Mouse (Mus musculus): ENCODE data around the gene Rin3.
A peak's percentile ranks its signal among the peaks of the same experiment; 100 is the strongest.

Rin3 gene

GRCm38 (mm10) chr12:102370931-102371500 lies 88.2 kb downstream of the Rin3 start:
- no peak for DNase-seq (ENCODE audit: low spot score in 2 of 2)

GRCm38 (mm10) chr12:102372322-102372721 lies 89.5 kb downstream of the Rin3 start:
- no peak for DNase-seq (ENCODE audit: low spot score in 2 of 2)

GRCm38 (mm10) chr12:102382180-102382579 lies 99.3 kb downstream of the Rin3 start:
- no peak for DNase-seq (ENCODE audit: low spot score in 2 of 2)

GRCm38 (mm10) chr12:102383288-102383687 lies 100.4 kb downstream of the Rin3 start:
- no peak for DNase-seq (ENCODE audit: low spot score in 2 of 2)

GRCm38 (mm10) chr12:102384819-102385218 lies 102.0 kb downstream of the Rin3 start:
- peak in 1 of 2 experiments; percentile 62 for DNase-seq (ENCODE audit: low spot score in 2 of 2)

GRCm38 (mm10) chr12:102387219-102387917 lies 104.5 kb downstream of the Rin3 start:
- DNase-seq (ENCODE audit: low spot score in 2 of 2) = peak in 1 of 2 experiments; percentile 93

- DNase-seq (ENCODE audit: low spot score in 2 of 2) = no peak
These were observed 107.2 kb downstream of the Rin3 start for GRCm38 (mm10) chr12:102390042-102390441.

GRCm38 (mm10) chr12:102391109-102391508 lies 108.3 kb downstream of the Rin3 start:
- no peak for DNase-seq (ENCODE audit: low spot score in 2 of 2)

GRCm38 (mm10) chr12:102391982-102392381 lies 109.1 kb downstream of the Rin3 start:
- DNase-seq (ENCODE audit: low spot score in 2 of 2) = no peak

GRCm38 (mm10) chr12:102394496-102394895 lies 111.6 kb downstream of the Rin3 start:
- no peak for DNase-seq (ENCODE audit: low spot score in 2 of 2)

- DNase-seq (ENCODE audit: low spot score in 2 of 2) = no peak
These were observed 112.7 kb downstream of the Rin3 start for GRCm38 (mm10) chr12:102395537-102395936.

- DNase-seq (ENCODE audit: low spot score in 2 of 2) = no peak
These were observed 113.4 kb downstream of the Rin3 start for GRCm38 (mm10) chr12:102395998-102396991.

GRCm38 (mm10) chr12:102398588-102398987 lies 115.7 kb downstream of the Rin3 start:
- DNase-seq (ENCODE audit: low spot score in 2 of 2) = no peak

- DNase-seq (ENCODE audit: low spot score in 2 of 2) = no peak
These were observed 130.3 kb downstream of the Rin3 start for GRCm38 (mm10) chr12:102413171-102413570.

GRCm38 (mm10) chr12:102414686-102415085 lies 131.8 kb downstream of the Rin3 start:
- no peak for DNase-seq (ENCODE audit: low spot score in 2 of 2)

- peak; percentile 59 to 66 for DNase-seq (ENCODE audit: low spot score in 2 of 2)
These were observed 133.6 kb downstream of the Rin3 start for GRCm38 (mm10) chr12:102416391-102416837.

- no peak for DNase-seq (ENCODE audit: low spot score in 2 of 2)
These were observed 134.2 kb downstream of the Rin3 start for GRCm38 (mm10) chr12:102416955-102417510.

GRCm38 (mm10) chr12:102417701-102418100 lies 134.9 kb downstream of the Rin3 start:
- no peak for DNase-seq (ENCODE audit: low spot score in 2 of 2)

- DNase-seq (ENCODE audit: low spot score in 2 of 2) = no peak
These were observed 136.7 kb downstream of the Rin3 start for GRCm38 (mm10) chr12:102419544-102419943.

GRCm38 (mm10) chr12:102420168-102420890 lies 137.5 kb downstream of the Rin3 start:
- DNase-seq (ENCODE audit: low spot score in 2 of 2) = no peak

- no peak for DNase-seq (ENCODE audit: low spot score in 2 of 2)
These were observed 139.2 kb downstream of the Rin3 start for GRCm38 (mm10) chr12:102422065-102422464.
